In the genomic region with DNA sequence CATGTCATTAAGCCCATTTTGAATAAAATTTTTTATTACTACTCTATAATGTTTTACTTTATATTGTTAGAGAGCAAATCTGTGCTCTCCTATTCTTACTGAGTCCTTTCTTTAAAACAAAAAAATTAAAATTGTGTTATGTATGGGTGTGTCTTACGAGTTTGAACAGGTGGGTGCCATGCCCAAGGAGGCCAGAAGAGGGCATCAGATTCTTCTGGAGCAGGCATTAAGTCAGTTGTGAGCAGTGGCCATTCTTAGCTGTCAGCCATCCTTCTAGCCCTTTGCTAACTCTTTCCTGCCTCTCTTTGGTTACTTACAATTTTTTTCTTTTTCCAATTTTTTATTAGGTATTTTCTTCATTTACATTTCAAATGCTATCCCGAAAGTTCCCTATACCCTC, we compare ENCODE assay signal across 10 mouse cellular contexts.
DNase-seq lines count a peak whose midpoint lies in the region; ATAC-seq and TF ChIP-seq lines count a peak whose summit lies in the region.
"Had no signal": no experiment of that assay in that cellular context is flagged by ENCODE, and none has a peak within 500 bp of the region (broad histone marks: within the 10 kb centered on the region; RNA-seq: fewer than 3 reads in every experiment).

No protein-coding gene starts in this region.

- no peak for ATAC-seq in cerebellum, adult (ENCODE audit: insufficient number of reproducible peaks, low FRiP score, low TSS enrichment)
- peak; percentile 43; the same call in 1 of the 2 replicates for ATAC-seq in kidney, embryonic 14.5 days (ENCODE audit: low FRiP score, low TSS enrichment)
- ATAC-seq in neural tube, embryonic 11.5 days (ENCODE audit: insufficient read depth, low FRiP score, low TSS enrichment), result no peak

- no peak overlapping the region for H3K27ac ChIP-seq in kidney, embryonic 14.5 days (ENCODE audit: low read depth, low read length)
- no peak overlapping the region for H3K27ac ChIP-seq in neural tube, embryonic 11.5 days (ENCODE audit: low read depth, low read length)
- H3K27ac ChIP-seq: heart, embryonic 15.5 days; macrophage had no signal

- no peak overlapping the region for H3K4me2 ChIP-seq in kidney, embryonic 14.5 days (replicated peaks; ENCODE audit: low read depth, low read length)
- no peak overlapping the region for H3K4me2 ChIP-seq in neural tube, embryonic 11.5 days (ENCODE audit: low read depth)
- H3K4me2 ChIP-seq: heart, embryonic 15.5 days had no signal

- H3K9ac ChIP-seq in kidney, embryonic 14.5 days (ENCODE audit: low read depth, low read length), result no peak overlapping the region
- H3K9ac ChIP-seq in neural tube, embryonic 11.5 days (ENCODE audit: low read length), result no peak overlapping the region
- H3K9ac ChIP-seq: heart, embryonic 15.5 days had no signal

- TF ChIP-seq CTCF in lung, adult 2 months (IDR thresholded peaks at IDR 0.05; ENCODE audit: insufficient read depth, low read length), result peak; percentile 41; the same call in 1 of the 2 replicates

- no peak for TF ChIP-seq POLR2A in lung, adult 2 months (IDR thresholded peaks at IDR 0.05; ENCODE audit: borderline replicate concordance, extremely low read depth, low read depth, low read length)

- no peak overlapping the region for H3K4me3 ChIP-seq in lung, adult 2 months (replicated peaks; ENCODE audit: extremely low read depth, low read depth, low read length)
- no peak overlapping the region for H3K4me3 ChIP-seq in kidney, embryonic 14.5 days (ENCODE audit: low read length)
- no peak overlapping the region for H3K4me3 ChIP-seq in neural tube, embryonic 11.5 days (ENCODE audit: low read depth, low read length)
- H3K4me3 ChIP-seq: heart, embryonic 15.5 days had no signal

- no peaks in the 10 kb centered on the region for H3K4me1 ChIP-seq in lung, adult 2 months (ENCODE audit: control insufficient read depth, insufficient read depth, low read length)
- no peaks in the 10 kb centered on the region for H3K4me1 ChIP-seq in kidney, embryonic 14.5 days (ENCODE audit: control insufficient read depth, insufficient read depth, low read length)
- H3K4me1 ChIP-seq in neural tube, embryonic 11.5 days (ENCODE audit: control insufficient read depth, insufficient read depth, low read length), result no peaks in the 10 kb centered on the region
- H3K4me1 ChIP-seq: heart, embryonic 15.5 days had no signal

- no peaks in the 10 kb centered on the region for H3K36me3 ChIP-seq in kidney, embryonic 14.5 days (ENCODE audit: control insufficient read depth, insufficient read depth, low read length)
- H3K36me3 ChIP-seq in neural tube, embryonic 11.5 days (ENCODE audit: control insufficient read depth, insufficient read depth, low read length), result no peaks in the 10 kb centered on the region
- H3K36me3 ChIP-seq: heart, embryonic 15.5 days had no signal

- no peaks in the 10 kb centered on the region for H3K9me3 ChIP-seq in kidney, embryonic 14.5 days (ENCODE audit: control insufficient read depth, low read length)
- no peaks in the 10 kb centered on the region for H3K9me3 ChIP-seq in neural tube, embryonic 11.5 days (ENCODE audit: control insufficient read depth, low read length)
- H3K9me3 ChIP-seq: heart, embryonic 15.5 days had no signal

- peak; percentile 11 to 53 for DNase-seq in cerebellum, postnatal 25 days
- DNase-seq in lung, adult 2 months, result peak; percentile 4
- DNase-seq in lung, postnatal 25 days (ENCODE audit: low spot score), result no peak
- DNase-seq in adrenal gland, postnatal 14 days, result peak; percentile 40
- DNase-seq in neural tube, embryonic 11.5 days (ENCODE audit: low spot score), result peak; percentile 37
- no peak for DNase-seq in layer of hippocampus, postnatal 36 days

- no peaks in the 10 kb centered on the region for H3K27me3 ChIP-seq in kidney, embryonic 14.5 days (ENCODE audit: control insufficient read depth, insufficient read depth, low read length)
- no peaks in the 10 kb centered on the region for H3K27me3 ChIP-seq in neural tube, embryonic 11.5 days (ENCODE audit: control insufficient read depth, insufficient read depth, low read length)
- H3K27me3 ChIP-seq: heart, embryonic 15.5 days had no signal

- 86% methylated on average over 2 of the region's 2 CpGs for WGBS in lung, adult 2 months
- 76% methylated on average over 2 of the region's 2 CpGs for WGBS in kidney, embryonic 14.5 days
- WGBS in neural tube, embryonic 11.5 days, result 81% methylated on average over 2 of the region's 2 CpGs

Comparison
In these comparisons a context has a peak if more than half of its experiments do, and no peak if none do; other contexts are left out.
1. DNase-seq: peak in cerebellum, postnatal 25 days (2 of 2), lung, adult 2 months (single experiment), adrenal gland, postnatal 14 days (single experiment) and neural tube, embryonic 11.5 days (single experiment); none in lung, postnatal 25 days (single experiment) and layer of hippocampus, postnatal 36 days (0 of 2).